Mouse (Mus musculus): Measurements from ENCODE around the gene Cfap100. TPM values are rescaled to one million over a fixed set of nuclear protein-coding genes. Genes with fewer than 3 reads are reported as not detected.

Gene Cfap100
- polyA plus RNA-seq, 1 experiment from 2014 or later: 0.53 TPM

DNA sequence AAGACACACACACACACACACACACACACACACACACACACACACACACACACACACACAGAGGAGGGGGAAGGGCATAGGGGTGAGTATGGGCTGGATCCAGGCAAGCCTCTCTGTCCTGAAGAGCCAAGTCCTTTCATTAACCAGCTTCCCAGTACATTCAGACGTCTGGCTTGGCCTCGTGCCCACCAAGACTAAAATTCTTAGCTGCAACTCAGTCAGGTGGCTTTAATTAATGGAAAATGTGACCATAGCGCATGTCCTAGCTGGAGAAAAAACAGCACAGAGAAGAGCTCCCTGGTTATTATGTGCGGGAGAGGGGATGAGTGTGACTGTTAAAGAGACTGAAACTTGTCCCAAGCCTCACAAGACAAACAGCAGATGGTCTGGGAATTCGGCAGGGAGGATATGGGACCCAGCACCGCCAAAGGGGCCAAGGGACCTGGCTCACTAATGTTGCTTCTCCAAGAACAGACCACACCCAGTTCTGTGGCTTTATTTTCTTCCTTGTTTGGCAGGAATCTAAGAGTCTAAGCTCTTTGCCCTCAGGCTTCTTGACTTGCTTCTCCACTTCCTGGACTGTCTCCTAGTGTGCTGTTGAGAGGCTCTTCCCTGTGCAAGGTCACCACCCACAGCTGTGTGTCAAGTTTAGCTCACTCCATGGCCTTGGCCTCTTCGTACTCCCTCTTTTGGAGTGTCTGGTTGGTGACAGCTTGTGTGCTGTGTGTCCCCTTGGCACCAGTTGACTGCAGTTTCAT lies 68.4 kb downstream of the Cfap100 start:
- no peak overlapping the region for H3K4me2 ChIP-seq (replicated peaks; ENCODE audit: low read depth, low read length)
- 48% methylated on average over 7 of the region's 7 CpGs for WGBS
- ATAC-seq (ENCODE audit: low FRiP score, low TSS enrichment): peak; percentile 18; the same call in 1 of the 2 replicates

DNA sequence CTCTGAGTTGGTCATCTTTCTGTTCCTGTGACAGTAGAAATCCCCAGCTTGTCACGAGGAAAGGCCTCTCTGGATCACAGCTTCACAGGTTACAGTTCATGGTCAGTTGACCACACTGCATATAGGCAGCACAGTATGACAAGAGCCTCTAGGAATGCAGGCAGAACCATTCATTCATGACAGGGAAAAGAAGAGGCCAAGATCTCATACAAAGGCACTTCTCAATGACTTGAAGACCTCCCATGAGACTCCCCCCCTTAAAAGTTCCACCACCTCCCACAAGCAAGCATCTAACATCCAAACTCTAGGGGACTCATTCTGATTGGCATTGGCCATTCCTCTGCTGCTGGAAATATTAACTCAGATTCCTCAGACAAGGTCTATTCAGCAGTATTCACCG lies 69.2 kb downstream of the Cfap100 start:
- no peak overlapping the region for H3K9ac ChIP-seq (ENCODE audit: low read depth, low read length)
- WGBS: 50% methylated on average over 2 of the region's 2 CpGs
- no peaks in the 10 kb centered on the region for H3K9me3 ChIP-seq (ENCODE audit: control insufficient read depth, low read length)
- H3K4me2 ChIP-seq (replicated peaks; ENCODE audit: low read depth, low read length): no peak overlapping the region
- no peaks in the 10 kb centered on the region for H3K36me3 ChIP-seq (ENCODE audit: control insufficient read depth, insufficient read depth, low read length)
- 0 out of 2 replicates have a peak overlapping the region, but pooled peaks have one; percentile 30 for H3K27ac ChIP-seq (ENCODE audit: low read depth, low read length)
- no peak overlapping the region for H3K4me3 ChIP-seq (ENCODE audit: low read length)
- 0 out of 2 replicates have a peak, but pooled peaks cover 3% of the 10 kb centered on the region for H3K27me3 ChIP-seq (ENCODE audit: control insufficient read depth, insufficient read depth, low read length)
- peak; percentile 68 for ATAC-seq (ENCODE audit: low FRiP score, low TSS enrichment)
- H3K4me1 ChIP-seq (ENCODE audit: control insufficient read depth, insufficient read depth, low read length): peaks cover 15% of the 10 kb centered on the region

More for the DNA sequence above, 68.4 kb downstream of the Cfap100 start:
- 0 out of 2 replicates have a peak overlapping the region, but pooled peaks have one; percentile 30 for H3K27ac ChIP-seq (ENCODE audit: low read depth, low read length)
- 0 out of 2 replicates have a peak, but pooled peaks cover 3% of the 10 kb centered on the region for H3K27me3 ChIP-seq (ENCODE audit: control insufficient read depth, insufficient read depth, low read length)
- no peaks in the 10 kb centered on the region for H3K9me3 ChIP-seq (ENCODE audit: control insufficient read depth, low read length)
- H3K4me3 ChIP-seq (ENCODE audit: low read length): no peak overlapping the region
- no peaks in the 10 kb centered on the region for H3K36me3 ChIP-seq (ENCODE audit: control insufficient read depth, insufficient read depth, low read length)
- H3K9ac ChIP-seq (ENCODE audit: low read depth, low read length): no peak overlapping the region
- H3K4me1 ChIP-seq (ENCODE audit: control insufficient read depth, insufficient read depth, low read length): peaks cover 15% of the 10 kb centered on the region

GRCm38 (mm10) chr6:90358142-90358541 lies 70.5 kb downstream of the Cfap100 start:
- 0 out of 2 replicates have a peak, but pooled peaks cover 3% of the 10 kb centered on the region for H3K27me3 ChIP-seq (ENCODE audit: control insufficient read depth, insufficient read depth, low read length)
- H3K27ac ChIP-seq (ENCODE audit: low read depth, low read length): no peak overlapping the region
- H3K4me1 ChIP-seq (ENCODE audit: control insufficient read depth, insufficient read depth, low read length): peaks cover 15% of the 10 kb centered on the region
- no peak for ATAC-seq (ENCODE audit: low FRiP score, low TSS enrichment)
- no peaks in the 10 kb centered on the region for H3K9me3 ChIP-seq (ENCODE audit: control insufficient read depth, low read length)
- no peaks in the 10 kb centered on the region for H3K36me3 ChIP-seq (ENCODE audit: control insufficient read depth, insufficient read depth, low read length)
- WGBS: 65% methylated on average over 5 of the region's 5 CpGs
- H3K4me3 ChIP-seq (ENCODE audit: low read length): no peak overlapping the region
- no peak overlapping the region for H3K9ac ChIP-seq (ENCODE audit: low read depth, low read length)
- H3K4me2 ChIP-seq (replicated peaks; ENCODE audit: low read depth, low read length): no peak overlapping the region

Other genes starting within 250 kb of the Cfap100 start
- not detected in 2 replicates for gene V1ra8, start 226.0 kb downstream of the Cfap100 start, polyA plus RNA-seq (2014; fragmentation: Nextera tagmentation; extraction: Ambion mirVana)
- not detected in 2 replicates for gene Vmn1r53, start 204.4 kb downstream of the Cfap100 start, polyA plus RNA-seq (2014; fragmentation: Nextera tagmentation; extraction: Ambion mirVana)
- not detected in 2 replicates for gene Vmn1r54, start 182.5 kb downstream of the Cfap100 start, polyA plus RNA-seq (2014; fragmentation: Nextera tagmentation; extraction: Ambion mirVana)
- not detected in 2 replicates for gene BC048671, start 127.6 kb downstream of the Cfap100 start, polyA plus RNA-seq (2014; fragmentation: Nextera tagmentation; extraction: Ambion mirVana)
- gene Chst13, start 103.6 kb downstream of the Cfap100 start, polyA plus RNA-seq (2014; fragmentation: Nextera tagmentation; extraction: Ambion mirVana): 4.1 and 4.8 TPM in 2 replicates
- gene Uroc1, start 95.5 kb downstream of the Cfap100 start, polyA plus RNA-seq (2014; fragmentation: Nextera tagmentation; extraction: Ambion mirVana): 0.05 TPM in 1 of 2 replicates, not detected in the other
- gene Zxdc, start 59.3 kb downstream of the Cfap100 start, polyA plus RNA-seq (2014; fragmentation: Nextera tagmentation; extraction: Ambion mirVana): 8.6 and 12.9 TPM in 2 replicates
- 5.3 and 9.3 TPM in 2 replicates for gene Klf15, start 33.8 kb upstream of the Cfap100 start, polyA plus RNA-seq (2014; fragmentation: Nextera tagmentation; extraction: Ambion mirVana)
- 1.4 and 2.9 TPM in 2 replicates for gene Aldh1l1, start 57.6 kb upstream of the Cfap100 start, polyA plus RNA-seq (2014; fragmentation: Nextera tagmentation; extraction: Ambion mirVana)
- gene Slc41a3, start 175.9 kb upstream of the Cfap100 start, polyA plus RNA-seq (2014; fragmentation: Nextera tagmentation; extraction: Ambion mirVana): 4.2 and 7.2 TPM in 2 replicates